Mouse (Mus musculus): ENCODE results near the gene Kcnk13.
"Not testable (repeated sequence)": the region's sequence is repeated elsewhere in the genome, so short reads cannot be mapped to it uniquely, and the experiment has no call there.

The Kcnk13 gene

GRCm38 (mm10) chr12:99965203-99966115 lies 1.2 kb downstream of the Kcnk13 start:
- DNase-seq (ENCODE audit: low spot score) = peak; percentile 28

DNA sequence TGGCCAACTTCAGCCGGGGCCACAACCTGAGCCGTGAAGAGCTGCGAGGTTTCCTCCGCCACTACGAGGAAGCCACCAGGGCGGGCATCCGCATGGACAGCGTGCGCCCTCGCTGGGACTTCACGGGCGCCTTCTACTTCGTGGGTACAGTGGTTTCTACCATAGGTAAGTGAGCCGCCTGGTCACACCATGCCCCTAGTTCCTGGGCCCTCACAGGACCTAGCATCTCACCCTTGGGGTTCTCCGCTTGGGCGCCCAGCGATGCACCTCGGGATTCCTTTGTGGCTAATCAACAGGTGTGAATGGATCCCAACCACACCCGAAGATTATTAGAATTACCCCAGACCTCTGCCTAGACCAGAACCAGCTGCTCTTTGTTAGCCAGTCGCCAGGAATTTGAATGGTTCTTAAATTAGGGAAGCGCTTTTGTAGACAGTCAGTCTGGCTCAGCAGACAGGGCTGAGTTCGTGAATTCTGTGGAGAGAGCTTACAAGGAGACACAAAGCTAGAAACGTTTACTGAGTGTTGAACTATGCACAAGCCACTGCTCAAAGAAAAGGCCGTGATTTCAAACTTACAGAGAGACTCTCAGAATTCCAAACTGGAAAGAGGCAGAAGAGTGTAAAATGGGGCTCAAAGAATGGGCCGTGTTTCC lies 1.9 kb downstream of the Kcnk13 start:
- no peak for DNase-seq (ENCODE audit: low spot score)

DNA sequence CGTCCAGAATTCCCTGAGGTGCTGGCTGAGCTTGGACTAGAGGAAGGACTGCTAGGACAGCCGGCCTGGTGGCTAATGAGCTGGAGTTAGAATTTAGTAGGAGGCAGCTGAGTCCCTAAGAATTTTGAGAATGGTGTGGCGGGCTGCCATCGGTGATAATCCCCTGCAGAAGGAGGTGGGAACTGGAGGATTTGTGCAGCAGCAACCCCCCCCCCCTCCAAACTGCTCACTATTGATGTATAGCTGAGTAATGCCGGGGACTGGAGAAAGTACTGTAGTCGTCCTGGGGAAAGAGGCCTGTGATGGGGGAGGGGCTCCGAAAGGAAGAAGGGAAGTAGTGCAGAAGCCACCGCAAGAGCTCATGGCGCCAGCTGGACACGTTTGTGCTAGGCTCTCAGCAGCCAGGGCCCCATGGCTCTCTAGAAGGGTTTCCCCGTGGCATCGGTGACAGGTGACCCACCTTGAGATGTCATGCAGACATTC lies 2.6 kb downstream of the Kcnk13 start:
- DNase-seq (ENCODE audit: low spot score) = no peak

- DNase-seq (ENCODE audit: low spot score) = no peak
These were observed 5.6 kb downstream of the Kcnk13 start for GRCm38 (mm10) chr12:99969906-99970305.

GRCm38 (mm10) chr12:99971205-99971894 lies 7.1 kb downstream of the Kcnk13 start:
- DNase-seq (ENCODE audit: low spot score) = not testable (repeated sequence)

DNA sequence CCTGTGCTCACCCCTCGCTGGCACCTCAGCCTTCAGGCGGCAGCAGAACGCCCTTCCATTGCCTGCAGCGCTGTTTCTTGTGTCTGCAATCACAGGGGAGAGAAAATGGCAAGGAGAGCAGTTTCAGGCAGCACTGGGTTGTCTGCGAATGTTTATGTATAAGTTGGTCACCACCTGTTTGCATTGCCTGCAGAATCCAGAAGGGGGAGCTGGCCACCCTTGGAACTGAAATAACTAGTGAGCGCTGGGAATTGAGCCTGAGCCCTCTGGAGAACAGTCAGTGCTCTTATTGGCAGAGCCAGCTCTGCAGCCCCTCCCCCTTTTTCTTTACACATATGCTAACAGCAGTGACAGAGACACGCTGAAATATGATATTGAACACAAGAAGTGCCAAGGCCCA lies 8.5 kb downstream of the Kcnk13 start:
- no peak for DNase-seq (ENCODE audit: low spot score)

GRCm38 (mm10) chr12:99973659-99974058 lies 9.4 kb downstream of the Kcnk13 start:
- no peak for DNase-seq (ENCODE audit: low spot score)

DNA sequence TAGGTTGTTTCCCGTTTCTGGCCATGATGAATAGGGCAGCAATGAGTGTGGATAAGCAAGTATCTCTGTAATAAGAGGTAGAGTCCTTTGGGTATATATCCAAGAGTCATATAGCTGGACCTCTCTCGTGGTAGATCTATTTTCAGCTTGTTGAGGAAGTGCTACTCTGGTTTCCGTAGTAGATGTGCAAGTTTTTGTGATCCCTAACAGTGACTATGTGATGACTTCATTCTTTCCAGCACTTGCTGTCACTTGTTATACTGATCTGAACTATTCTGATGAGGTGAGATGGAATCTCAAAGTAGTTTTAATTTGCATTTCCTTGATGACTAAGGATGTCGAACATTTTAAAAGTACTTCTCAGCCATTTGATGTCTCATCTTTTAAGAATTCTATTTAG lies 15.2 kb downstream of the Kcnk13 start:
- no peak for DNase-seq (ENCODE audit: low spot score)

GRCm38 (mm10) chr12:99986797-99987196 lies 22.5 kb downstream of the Kcnk13 start:
- DNase-seq (ENCODE audit: low spot score) = no peak

DNA sequence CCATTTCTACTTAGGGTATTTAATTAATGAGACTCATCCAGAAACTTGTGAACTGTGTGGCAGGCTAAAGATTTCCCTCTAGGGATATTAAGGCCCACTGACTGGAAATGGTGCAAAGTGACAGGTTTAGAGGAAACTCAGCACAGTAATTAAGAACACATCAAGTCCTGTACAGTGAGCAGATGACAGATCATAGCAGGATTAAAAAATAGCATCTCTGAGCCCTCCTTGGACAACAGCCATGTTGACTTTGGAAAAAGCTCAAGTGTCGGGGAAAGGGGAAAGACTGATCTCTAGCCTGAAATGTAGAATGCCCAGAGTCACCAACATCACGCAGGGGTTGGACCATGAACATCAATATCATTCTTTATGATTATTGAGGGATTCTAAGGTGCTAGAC lies 23.8 kb downstream of the Kcnk13 start:
- peak; percentile 9 for DNase-seq (ENCODE audit: low spot score)

GRCm38 (mm10) chr12:99992362-99992862 lies 28.1 kb downstream of the Kcnk13 start:
- DNase-seq (ENCODE audit: low spot score) = no peak

DNA sequence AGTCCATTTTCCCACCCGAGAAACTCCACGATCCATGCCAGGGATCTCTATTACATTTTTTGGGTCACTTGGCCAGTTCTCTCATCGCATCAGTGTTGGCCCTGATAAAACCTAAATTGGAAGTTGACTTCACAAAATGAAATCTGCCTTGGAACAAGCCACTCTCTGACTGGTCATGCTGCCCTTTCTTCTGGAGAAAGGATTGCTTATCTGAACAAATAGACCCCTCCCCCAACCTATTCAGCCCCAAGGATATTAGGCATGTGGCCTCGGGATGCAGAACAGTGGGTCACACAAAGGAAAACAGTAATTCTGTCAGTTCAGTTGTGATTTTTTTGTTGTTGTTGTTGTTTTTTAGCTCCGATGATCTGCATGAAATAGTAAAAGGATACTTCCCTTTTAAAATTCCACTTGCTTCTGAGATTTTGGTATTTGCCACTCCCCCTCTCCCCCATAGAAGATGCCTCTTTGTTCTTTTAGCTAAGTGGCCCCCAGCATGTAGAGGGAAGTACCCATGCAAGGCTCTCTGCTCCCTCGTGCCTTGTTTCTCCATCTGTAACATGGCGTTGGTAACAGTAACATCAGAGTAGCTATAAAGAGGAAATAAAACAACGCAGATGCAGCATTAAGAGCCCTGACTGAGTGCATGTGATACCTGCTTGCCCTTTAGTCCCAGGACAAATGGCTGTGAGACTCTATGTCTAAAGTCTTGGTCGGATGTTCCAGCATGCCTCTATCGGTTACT lies 29.0 kb downstream of the Kcnk13 start:
- DNase-seq (ENCODE audit: low spot score) = no peak

DNA sequence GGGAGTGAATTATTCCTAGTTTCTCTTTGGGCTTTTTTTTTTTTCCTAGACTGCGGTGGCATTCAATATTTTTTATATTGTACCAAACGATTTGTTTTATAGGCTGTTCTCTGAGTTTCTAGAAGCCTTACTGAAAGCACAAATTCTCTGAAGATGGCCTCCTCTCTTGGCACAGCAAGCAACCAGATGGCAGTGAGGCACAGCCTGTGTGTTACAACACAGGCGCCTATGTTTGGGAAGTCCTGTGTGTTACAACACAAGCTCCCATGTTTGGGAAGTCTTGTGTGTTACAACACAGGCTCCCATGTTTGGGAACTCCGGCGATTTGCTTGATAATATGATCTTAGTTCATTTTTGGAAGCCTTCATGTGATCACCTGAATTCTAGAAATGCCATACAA lies 31.7 kb downstream of the Kcnk13 start:
- no peak for DNase-seq (ENCODE audit: low spot score)

DNA sequence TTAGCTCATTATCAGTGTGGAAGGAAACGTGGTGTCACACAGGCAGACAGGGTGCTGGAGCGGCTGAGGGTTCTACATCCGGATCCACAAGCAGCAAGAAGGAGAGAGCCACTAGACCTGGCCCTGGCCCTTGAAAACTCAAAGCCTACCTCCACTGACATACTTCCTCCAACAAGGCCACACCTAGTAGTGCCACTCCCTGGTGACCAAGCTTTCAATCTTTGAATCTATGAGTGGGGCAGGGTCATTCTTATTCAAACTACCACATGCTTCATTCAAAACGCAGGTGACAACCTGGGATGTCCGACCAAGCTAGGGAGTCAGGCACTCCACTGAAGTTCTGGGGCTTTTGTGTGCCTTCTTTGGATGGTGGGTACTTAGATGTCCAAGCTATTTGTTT lies 35.4 kb downstream of the Kcnk13 start:
- DNase-seq (ENCODE audit: low spot score) = no peak

GRCm38 (mm10) chr12:100000381-100000780 lies 36.1 kb downstream of the Kcnk13 start:
- no peak for DNase-seq (ENCODE audit: low spot score)

- no peak for DNase-seq (ENCODE audit: low spot score)
These were observed 36.9 kb downstream of the Kcnk13 start for GRCm38 (mm10) chr12:100001246-100001645.

DNA sequence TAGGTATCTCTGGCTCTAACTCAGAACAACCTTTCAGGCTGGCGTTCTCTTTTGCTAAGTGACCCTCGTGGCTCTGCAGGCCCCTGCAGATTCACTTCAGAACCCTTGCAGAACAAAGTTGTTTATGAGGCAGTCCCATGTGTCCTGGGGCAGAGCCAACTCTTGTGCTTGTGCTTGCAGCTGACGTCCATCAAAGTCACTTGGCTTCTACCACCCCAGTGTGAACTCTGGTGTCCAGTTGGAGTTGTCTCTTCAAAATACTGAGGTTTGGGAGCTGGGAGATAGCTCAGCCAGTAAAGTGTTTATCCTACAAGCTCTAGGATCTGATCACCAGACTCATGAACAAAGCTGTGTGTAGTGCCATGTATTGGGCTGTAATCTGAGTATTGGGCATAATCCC lies 37.6 kb downstream of the Kcnk13 start:
- DNase-seq (ENCODE audit: low spot score) = no peak

DNA sequence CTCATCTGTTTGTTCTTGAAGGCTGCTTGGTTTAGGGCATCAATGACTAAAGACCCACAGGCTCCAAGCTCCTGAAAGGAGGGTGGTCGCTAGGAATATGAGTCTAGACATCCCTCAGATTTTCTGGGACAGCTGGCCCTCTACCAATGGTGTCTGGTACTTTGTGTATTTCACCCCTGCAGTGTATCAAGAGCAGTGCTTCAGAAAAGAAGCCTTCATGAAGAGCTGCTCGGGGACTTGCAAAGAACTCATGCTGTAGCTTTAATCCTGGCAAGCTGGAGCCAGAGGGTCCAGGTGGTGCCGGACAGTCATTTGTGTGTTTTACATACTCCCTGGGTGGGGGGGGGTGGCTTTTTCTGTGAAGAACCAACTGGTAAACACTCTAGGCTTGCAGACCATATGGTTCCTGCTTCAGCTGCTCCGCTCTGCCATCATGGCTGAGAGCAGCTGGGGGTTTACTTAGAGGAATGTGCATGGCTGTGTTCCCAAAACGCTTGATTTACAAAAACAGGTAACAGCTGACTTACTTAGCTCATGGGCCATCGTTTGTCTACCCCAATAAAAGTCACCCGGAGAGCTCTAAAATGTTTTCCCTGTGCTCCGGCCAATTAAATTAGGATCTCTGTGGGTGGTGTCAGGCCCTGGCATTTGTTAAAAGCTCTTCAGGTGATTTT lies 38.8 kb downstream of the Kcnk13 start:
- no peak for DNase-seq (ENCODE audit: low spot score)

DNA sequence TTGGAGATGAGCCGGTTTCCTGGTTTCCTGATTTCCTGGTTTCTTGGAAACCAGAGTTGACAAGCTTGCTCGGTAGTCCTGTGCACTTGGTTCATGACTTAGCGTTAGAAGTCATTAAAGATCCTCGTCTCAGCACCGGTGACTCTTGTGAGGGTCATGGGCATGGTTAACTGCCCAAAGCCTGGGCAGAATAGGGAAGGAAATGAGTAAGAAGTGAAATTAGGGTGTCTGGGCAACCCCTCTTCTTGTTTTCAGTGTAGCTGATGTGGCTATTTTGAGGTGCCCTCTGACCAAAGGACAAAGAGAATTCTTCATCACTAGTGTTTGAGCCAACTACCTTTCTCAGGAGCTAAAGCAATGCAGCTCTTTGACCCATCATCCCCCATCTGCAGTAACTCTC lies 41.0 kb downstream of the Kcnk13 start:
- DNase-seq (ENCODE audit: low spot score) = no peak

DNA sequence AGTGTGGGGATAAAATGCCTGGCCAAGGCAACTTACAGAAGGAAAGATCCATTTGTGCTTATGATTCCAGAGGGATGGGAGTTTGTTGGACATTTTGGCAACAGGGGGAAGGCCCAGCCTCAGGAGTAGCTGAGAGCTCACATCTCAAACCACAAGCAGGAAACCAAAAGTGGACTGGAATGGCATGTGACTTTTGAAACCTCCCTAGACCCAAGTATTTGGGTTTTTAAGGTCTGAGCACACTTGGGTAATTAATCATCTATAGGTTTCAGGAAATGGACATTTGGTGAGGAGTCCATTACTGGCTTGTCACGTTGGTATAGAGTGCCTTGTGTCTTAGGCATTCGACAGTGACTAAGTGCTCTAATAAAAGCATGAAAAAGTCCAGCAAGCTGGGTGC lies 42.4 kb downstream of the Kcnk13 start:
- no peak for DNase-seq (ENCODE audit: low spot score)

DNA sequence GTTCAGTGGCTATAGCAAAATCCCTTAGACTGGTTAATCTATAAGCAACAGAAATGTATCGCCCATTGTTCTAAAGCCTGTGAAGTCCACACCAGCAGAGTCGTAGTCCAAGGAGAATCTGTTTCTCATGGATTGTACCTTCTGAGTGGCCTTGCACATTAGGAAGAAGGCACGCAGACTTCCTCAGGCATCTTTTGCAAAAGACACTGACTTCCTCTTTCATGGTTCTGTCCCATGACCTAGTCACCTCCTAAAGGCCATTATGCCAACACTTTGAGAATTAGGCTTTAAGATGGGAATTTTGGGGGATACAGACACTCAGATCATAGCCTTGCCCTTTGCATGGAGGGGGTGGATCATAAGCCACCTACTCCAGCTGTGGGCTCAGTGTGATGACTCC lies 48.5 kb downstream of the Kcnk13 start:
- no peak for DNase-seq (ENCODE audit: low spot score)
